Mouse (Mus musculus): ENCODE data around the gene Rsph14.
A peak's percentile ranks its signal among the peaks of the same experiment; 100 is the strongest.

The Rsph14 gene

GRCm38 (mm10) chr10:75053655-75054054 lies 21.3 kb upstream of the Rsph14 start:
- no peak for DNase-seq (ENCODE audit: low read depth)

GRCm38 (mm10) chr10:75052902-75053301 lies 20.5 kb upstream of the Rsph14 start:
- no peak for DNase-seq (ENCODE audit: low read depth)

- no peak for DNase-seq (ENCODE audit: low read depth)
These were observed 19.1 kb upstream of the Rsph14 start for GRCm38 (mm10) chr10:75051364-75052074.

- DNase-seq (ENCODE audit: low read depth) = no peak
These were observed 16.3 kb upstream of the Rsph14 start for GRCm38 (mm10) chr10:75048711-75049110.

GRCm38 (mm10) chr10:75045831-75046230 lies 13.4 kb upstream of the Rsph14 start:
- no peak for DNase-seq (ENCODE audit: low read depth)

GRCm38 (mm10) chr10:75044459-75044858 lies 12.1 kb upstream of the Rsph14 start:
- DNase-seq (ENCODE audit: low read depth) = no peak

GRCm38 (mm10) chr10:75042060-75042459 lies 9.7 kb upstream of the Rsph14 start:
- DNase-seq (ENCODE audit: low read depth) = peak; percentile 42

- peak; percentile 88 for DNase-seq (ENCODE audit: low read depth)
These were observed 4.5 kb upstream of the Rsph14 start, which contains the start of gene Rab36 for GRCm38 (mm10) chr10:75036883-75037379. Gene Rab36 (plus strand): TSS chr10:75037058.

GRCm38 (mm10) chr10:75031345-75032114 lies 856 bp downstream of the Rsph14 start:
- no peak for DNase-seq (ENCODE audit: low read depth)

GRCm38 (mm10) chr10:75030234-75030633 lies 2.2 kb downstream of the Rsph14 start:
- no peak for DNase-seq (ENCODE audit: low read depth)

- no peak for DNase-seq (ENCODE audit: low read depth)
These were observed 2.7 kb downstream of the Rsph14 start for GRCm38 (mm10) chr10:75029677-75030076.

GRCm38 (mm10) chr10:75028743-75029142 lies 3.6 kb downstream of the Rsph14 start:
- DNase-seq (ENCODE audit: low read depth) = no peak

GRCm38 (mm10) chr10:75026491-75026890 lies 5.9 kb downstream of the Rsph14 start:
- DNase-seq (ENCODE audit: low read depth) = no peak

- DNase-seq (ENCODE audit: low read depth) = peak; percentile 71
These were observed 11.2 kb downstream of the Rsph14 start for GRCm38 (mm10) chr10:75021138-75021537.

GRCm38 (mm10) chr10:75020271-75020670 lies 12.1 kb downstream of the Rsph14 start:
- no peak for DNase-seq (ENCODE audit: low read depth)

GRCm38 (mm10) chr10:75016481-75016880 lies 15.9 kb downstream of the Rsph14 start:
- DNase-seq (ENCODE audit: low read depth) = no peak

GRCm38 (mm10) chr10:75015465-75015864 lies 16.9 kb downstream of the Rsph14 start:
- DNase-seq (ENCODE audit: low read depth) = no peak

- no peak for DNase-seq (ENCODE audit: low read depth)
These were observed 21.7 kb downstream of the Rsph14 start for GRCm38 (mm10) chr10:75010704-75011103.

GRCm38 (mm10) chr10:75006889-75007662 lies 25.3 kb downstream of the Rsph14 start:
- no peak for DNase-seq (ENCODE audit: low read depth)

GRCm38 (mm10) chr10:75004067-75004466 lies 28.3 kb downstream of the Rsph14 start:
- no peak for DNase-seq (ENCODE audit: low read depth)

- no peak for DNase-seq (ENCODE audit: low read depth)
These were observed 31.0 kb downstream of the Rsph14 start for GRCm38 (mm10) chr10:75001391-75001790.

- no peak for DNase-seq (ENCODE audit: low read depth)
These were observed 37.0 kb downstream of the Rsph14 start for GRCm38 (mm10) chr10:74995377-74995776.

Data from induced T-regulatory cell, adult 2 months (primary cell).